Mouse (Mus musculus): ENCODE data around the gene Phgr1. TPM values are rescaled to one million over a fixed set of nuclear protein-coding genes. Genes with fewer than 3 reads are reported as not detected.

Gene Phgr1
- total and polyA plus RNA-seq, 2 experiments = 1.6 TPM; not detected in 1

GRCm38 (mm10) chr2:118790221-118790550 lies 17.6 kb downstream of the Phgr1 start:
- Histone ChIP-seq H3K79me2 (ENCODE audit: control insufficient read depth, insufficient read depth, low read length) (no peaks in the 10 kb centered on the region), H3K4me3 (ENCODE audit: insufficient read depth, low read depth, low read length) (no peak overlapping the region), H3K27ac (replicated peaks; ENCODE audit: insufficient read depth, low read depth, low read length) (no peak overlapping the region), H3K36me3 (ENCODE audit: control insufficient read depth, insufficient read depth, low read length) (no peaks in the 10 kb centered on the region), H3K4me1 (ENCODE audit: control insufficient read depth, insufficient read depth, low read length) (no peaks in the 10 kb centered on the region), H3K27me3 (ENCODE audit: control insufficient read depth, insufficient read depth, low read length) (no peaks in the 10 kb centered on the region), H3K9ac (ENCODE audit: low read depth, low read length) (no peak overlapping the region)
- no peak for DNase-seq (ENCODE audit: extremely low read depth, low read depth, low spot score)
- 64% methylated on average over 12 of the region's 12 CpGs for WGBS
- TF ChIP-seq CTCF (IDR thresholded peaks at IDR 0.05; ENCODE audit: low read depth, low read length) (no peak), POLR2A (IDR thresholded peaks at IDR 0.05; ENCODE audit: extremely low read depth, insufficient read depth, low read length) (no peak)

- H3K9ac ChIP-seq (ENCODE audit: low read depth, low read length) = no peak overlapping the region
- no peak overlapping the region for H3K27ac ChIP-seq (replicated peaks; ENCODE audit: insufficient read depth, low read depth, low read length)
- no peaks in the 10 kb centered on the region for H3K79me2 ChIP-seq (ENCODE audit: control insufficient read depth, insufficient read depth, low read length)
- DNase-seq (ENCODE audit: extremely low read depth, low read depth, low spot score) = peak; percentile 43
- 25% methylated on average over 44 of the region's 44 CpGs for WGBS
- H3K36me3 ChIP-seq (ENCODE audit: control insufficient read depth, insufficient read depth, low read length) = no peaks in the 10 kb centered on the region
- H3K4me3 ChIP-seq (ENCODE audit: insufficient read depth, low read depth, low read length) = no peak overlapping the region; the same call in 1 of the 2 replicates
- no peaks in the 10 kb centered on the region for H3K4me1 ChIP-seq (ENCODE audit: control insufficient read depth, insufficient read depth, low read length)
- peak; percentile 88 for TF ChIP-seq CTCF (IDR thresholded peaks at IDR 0.05; ENCODE audit: low read depth, low read length)
- no peak for TF ChIP-seq POLR2A (IDR thresholded peaks at IDR 0.05; ENCODE audit: extremely low read depth, insufficient read depth, low read length)
- H3K27me3 ChIP-seq (ENCODE audit: control insufficient read depth, insufficient read depth, low read length) = no peaks in the 10 kb centered on the region
Measured at GRCm38 (mm10) chr2:118790551-118791525, 18.3 kb downstream of the Phgr1 start.

- H3K4me1 ChIP-seq (ENCODE audit: control insufficient read depth, insufficient read depth, low read length) = no peaks in the 10 kb centered on the region
- no peak overlapping the region for H3K9ac ChIP-seq (ENCODE audit: low read depth, low read length)
- DNase-seq (ENCODE audit: extremely low read depth, low read depth, low spot score) = no peak
- WGBS = 94% methylated on average over 26 of the region's 26 CpGs
- H3K27ac ChIP-seq (replicated peaks; ENCODE audit: insufficient read depth, low read depth, low read length) = no peak overlapping the region
- no peaks in the 10 kb centered on the region for H3K27me3 ChIP-seq (ENCODE audit: control insufficient read depth, insufficient read depth, low read length)
- H3K4me3 ChIP-seq (ENCODE audit: insufficient read depth, low read depth, low read length) = no peak overlapping the region
- H3K36me3 ChIP-seq (ENCODE audit: control insufficient read depth, insufficient read depth, low read length) = no peaks in the 10 kb centered on the region
- no peaks in the 10 kb centered on the region for H3K79me2 ChIP-seq (ENCODE audit: control insufficient read depth, insufficient read depth, low read length)
- TF ChIP-seq POLR2A (IDR thresholded peaks at IDR 0.05; ENCODE audit: extremely low read depth, insufficient read depth, low read length) (no peak), CTCF (IDR thresholded peaks at IDR 0.05; ENCODE audit: low read depth, low read length) (no peak)
Measured at GRCm38 (mm10) chr2:118791591-118792258, 19.2 kb downstream of the Phgr1 start.

GRCm38 (mm10) chr2:118792259-118792613 lies 19.7 kb downstream of the Phgr1 start:
- 85% methylated on average over 4 of the region's 4 CpGs for WGBS
- DNase-seq (ENCODE audit: extremely low read depth, low read depth, low spot score) = no peak
- no peak overlapping the region for H3K27ac ChIP-seq (replicated peaks; ENCODE audit: insufficient read depth, low read depth, low read length)
- H3K36me3 ChIP-seq (ENCODE audit: control insufficient read depth, insufficient read depth, low read length) = no peaks in the 10 kb centered on the region
- H3K79me2 ChIP-seq (ENCODE audit: control insufficient read depth, insufficient read depth, low read length) = no peaks in the 10 kb centered on the region
- no peaks in the 10 kb centered on the region for H3K27me3 ChIP-seq (ENCODE audit: control insufficient read depth, insufficient read depth, low read length)
- H3K9ac ChIP-seq (ENCODE audit: low read depth, low read length) = no peak overlapping the region
- no peak overlapping the region for H3K4me3 ChIP-seq (ENCODE audit: insufficient read depth, low read depth, low read length)
- no peaks in the 10 kb centered on the region for H3K4me1 ChIP-seq (ENCODE audit: control insufficient read depth, insufficient read depth, low read length)
- TF ChIP-seq CTCF (IDR thresholded peaks at IDR 0.05; ENCODE audit: low read depth, low read length) = no peak
- no peak for TF ChIP-seq POLR2A (IDR thresholded peaks at IDR 0.05; ENCODE audit: extremely low read depth, insufficient read depth, low read length)

GRCm38 (mm10) chr2:118793636-118794035 lies 21.1 kb downstream of the Phgr1 start:
- no peaks in the 10 kb centered on the region for H3K79me2 ChIP-seq (ENCODE audit: control insufficient read depth, insufficient read depth, low read length)
- no peaks in the 10 kb centered on the region for H3K27me3 ChIP-seq (ENCODE audit: control insufficient read depth, insufficient read depth, low read length)
- H3K27ac ChIP-seq (replicated peaks; ENCODE audit: insufficient read depth, low read depth, low read length) = no peak overlapping the region
- TF ChIP-seq POLR2A (IDR thresholded peaks at IDR 0.05; ENCODE audit: extremely low read depth, insufficient read depth, low read length) = no peak
- no peak for TF ChIP-seq CTCF (IDR thresholded peaks at IDR 0.05; ENCODE audit: low read depth, low read length)
- DNase-seq (ENCODE audit: extremely low read depth, low read depth, low spot score) = no peak
- no peaks in the 10 kb centered on the region for H3K4me1 ChIP-seq (ENCODE audit: control insufficient read depth, insufficient read depth, low read length)
- no peak overlapping the region for H3K4me3 ChIP-seq (ENCODE audit: insufficient read depth, low read depth, low read length)
- no peak overlapping the region for H3K9ac ChIP-seq (ENCODE audit: low read depth, low read length)
- 90% methylated on average over 4 of the region's 4 CpGs for WGBS
- no peaks in the 10 kb centered on the region for H3K36me3 ChIP-seq (ENCODE audit: control insufficient read depth, insufficient read depth, low read length)

All from liver, adult 2 months (tissue).